Mouse (Mus musculus) kidney, embryonic 15.5 days (tissue): ENCODE data around the gene Rnf41. TPM values are rescaled to one million over a fixed set of nuclear protein-coding genes. Genes with fewer than 3 reads are reported as not detected.
A peak's percentile ranks its signal among the peaks of the same experiment; 100 is the strongest.

Experiments used
- ATAC-seq: fragments of 200-750 bp; cut with Nextera tagmentation; replicated peaks from 2 replicates; pipeline ENCODE4 v1.8.0; 2017; ENCODE audit warnings: moderate TSS enrichment; ENCODE audit not compliant: low FRiP score
- H3K27ac ChIP-seq: fragments of 300-500 bp; sonication (generic); 2 replicates; pipeline ENCODE4 v1.5.1; 2015; ENCODE audit warnings: mild to moderate bottlenecking, inconsistent platforms
- H3K27me3 ChIP-seq: fragments of 300-500 bp; sonication (generic); 2 replicates; pipeline ENCODE4 v1.6.1; 2015; ENCODE audit warnings: inconsistent platforms
- H3K36me3 ChIP-seq: fragments of 300-500 bp; sonication (generic); 2 replicates; pipeline ENCODE4 v1.6.1; 2015; ENCODE audit warnings: inconsistent platforms
- H3K4me1 ChIP-seq: fragments of 300-500 bp; sonication (generic); 2 replicates; pipeline ENCODE4 v1.6.1; 2015; ENCODE audit warnings: inconsistent platforms
- H3K4me2 ChIP-seq: fragments of 300-500 bp; sonication (generic); 2 replicates; pipeline ENCODE4 v1.6.1; 2015; ENCODE audit warnings: moderate library complexity, mild to moderate bottlenecking, inconsistent platforms
- H3K4me3 ChIP-seq: fragments of 300-500 bp; sonication (generic); replicated peaks from 2 replicates; pipeline ENCODE4 v1.5.1; 2015; ENCODE audit warnings: mild to moderate bottlenecking, inconsistent platforms
- H3K9ac ChIP-seq: fragments of 300-500 bp; sonication (generic); 2 replicates; pipeline ENCODE4 v1.6.1; 2015; ENCODE audit warnings: mild to moderate bottlenecking, inconsistent platforms
- H3K9me3 ChIP-seq: fragments of 300-500 bp; sonication (generic); replicated peaks from 2 replicates; pipeline ENCODE4 v1.6.1; 2016; ENCODE audit warnings: inconsistent platforms
- whole genome bisulfite sequencing: fragments of 180-500 bp; shearing (Covaris S2); methylation state at CpG from one replicate; pipeline ENCODE4 v1.1.7; 2015; ENCODE audit warnings: mixed read lengths; 5-methylcytosine and 5-hydroxymethylcytosine counted together
- polyA plus RNA-seq: library from polyadenylated mRNA; unstranded; fragments of >200 nt; fragmentation: Nextera tagmentation; extraction: Ambion mirVana; gene quantifications from 2 replicates; pipeline ENCODE4 v1.2.1, GENCODE M21; 2015

The Rnf41 gene
- polyA plus RNA-seq, 1 experiment from 2014 or later, result 45.1 TPM

- peak overlapping the region; percentile 78 for H3K9ac ChIP-seq
- H3K27me3 ChIP-seq, result no peaks in the 10 kb centered on the region
- peaks cover 39% of the 10 kb centered on the region for H3K36me3 ChIP-seq
- H3K4me3 ChIP-seq, result peak overlapping the region; percentile 67
- no peaks in the 10 kb centered on the region for H3K9me3 ChIP-seq
- no peak for ATAC-seq
- peak overlapping the region; percentile 97 for H3K27ac ChIP-seq
- WGBS, result 14% methylated on average over 4 of the region's 4 CpGs
- peaks cover 57% of the 10 kb centered on the region for H3K4me1 ChIP-seq
- peak overlapping the region; percentile 92 for H3K4me2 ChIP-seq
Measured at GRCm38 (mm10) chr10:128410560-128410845, 954 bp upstream of the Rnf41 start.

- ATAC-seq, result no peak
- WGBS, result under 1% methylated on average over 14 of the region's 14 CpGs
- no peaks in the 10 kb centered on the region for H3K9me3 ChIP-seq
- peak overlapping the region; percentile 67 for H3K4me3 ChIP-seq
- peaks cover 43% of the 10 kb centered on the region for H3K36me3 ChIP-seq
- H3K9ac ChIP-seq, result peak overlapping the region; percentile 78
- H3K4me1 ChIP-seq, result peaks cover 57% of the 10 kb centered on the region
- H3K27me3 ChIP-seq, result no peaks in the 10 kb centered on the region
- peak overlapping the region; percentile 97 for H3K27ac ChIP-seq
- H3K4me2 ChIP-seq, result peak overlapping the region; percentile 92
Measured at GRCm38 (mm10) chr10:128412055-128412381, 561 bp downstream of the Rnf41 start.

- Histone ChIP-seq H3K9ac (peak overlapping the region; percentile 78), H3K4me1 (peaks cover 57% of the 10 kb centered on the region), H3K36me3 (peaks cover 48% of the 10 kb centered on the region), H3K27me3 (no peaks in the 10 kb centered on the region), H3K4me3 (peak overlapping the region; percentile 67), H3K4me2 (peak overlapping the region; percentile 92), H3K27ac (peak overlapping the region; percentile 97), H3K9me3 (no peaks in the 10 kb centered on the region)
- no peak for ATAC-seq
- WGBS, result 42% methylated on average over 1 of the region's 1 CpGs
Measured at GRCm38 (mm10) chr10:128412558-128412957, 1.1 kb downstream of the Rnf41 start.

GRCm38 (mm10) chr10:128413076-128413475 is 1.6 kb downstream of the Rnf41 start:
- H3K9ac ChIP-seq, result peak overlapping the region; percentile 78; the same call in 1 of the 2 replicates
- no peak for ATAC-seq
- no peaks in the 10 kb centered on the region for H3K9me3 ChIP-seq
- peak overlapping the region; percentile 92 for H3K4me2 ChIP-seq
- peaks cover 49% of the 10 kb centered on the region for H3K36me3 ChIP-seq
- no peak overlapping the region for H3K27ac ChIP-seq
- peaks cover 55% of the 10 kb centered on the region for H3K4me1 ChIP-seq
- peak overlapping the region; percentile 67 for H3K4me3 ChIP-seq
- H3K27me3 ChIP-seq, result no peaks in the 10 kb centered on the region
- 53% methylated on average over 1 of the region's 1 CpGs for WGBS

- no peak for ATAC-seq
- H3K27me3 ChIP-seq, result no peaks in the 10 kb centered on the region
- peaks cover 43% of the 10 kb centered on the region for H3K4me1 ChIP-seq
- no peak overlapping the region for H3K9ac ChIP-seq
- H3K4me3 ChIP-seq, result no peak overlapping the region
- peaks cover 63% of the 10 kb centered on the region for H3K36me3 ChIP-seq
- no peak overlapping the region for H3K4me2 ChIP-seq
- no peak overlapping the region for H3K27ac ChIP-seq
- 88% methylated on average over 5 of the region's 5 CpGs for WGBS
- no peaks in the 10 kb centered on the region for H3K9me3 ChIP-seq
Measured at GRCm38 (mm10) chr10:128414848-128415247, 3.4 kb downstream of the Rnf41 start.

GRCm38 (mm10) chr10:128422426-128422825 is 11.0 kb downstream of the Rnf41 start:
- no peak overlapping the region for H3K27ac ChIP-seq
- no peaks in the 10 kb centered on the region for H3K27me3 ChIP-seq
- peaks cover 86% of the 10 kb centered on the region for H3K36me3 ChIP-seq
- H3K4me2 ChIP-seq, result no peak overlapping the region
- peaks cover 12% of the 10 kb centered on the region; the same call in 1 of the 2 replicates for H3K4me1 ChIP-seq
- no peak for ATAC-seq
- no peaks in the 10 kb centered on the region for H3K9me3 ChIP-seq
- no peak overlapping the region for H3K9ac ChIP-seq
- H3K4me3 ChIP-seq, result no peak overlapping the region
- 71% methylated on average over 5 of the region's 5 CpGs for WGBS

GRCm38 (mm10) chr10:128424604-128425003 is 13.1 kb downstream of the Rnf41 start:
- WGBS, result 10% methylated on average over 7 of the region's 7 CpGs
- no peaks in the 10 kb centered on the region for H3K9me3 ChIP-seq
- H3K27ac ChIP-seq, result peak overlapping the region; percentile 77
- H3K27me3 ChIP-seq, result no peaks in the 10 kb centered on the region
- H3K36me3 ChIP-seq, result peaks cover 83% of the 10 kb centered on the region
- peak; percentile 78 for ATAC-seq
- no peak overlapping the region for H3K9ac ChIP-seq
- H3K4me3 ChIP-seq, result no peak overlapping the region
- H3K4me2 ChIP-seq, result peak overlapping the region; percentile 18; the same call in 1 of the 2 replicates
- peaks cover 12% of the 10 kb centered on the region; the same call in 1 of the 2 replicates for H3K4me1 ChIP-seq

- H3K36me3 ChIP-seq, result peaks cover 83% of the 10 kb centered on the region
- no peak overlapping the region for H3K4me3 ChIP-seq
Measured at GRCm38 (mm10) chr10:128425260-128425659, 13.8 kb downstream of the Rnf41 start.

GRCm38 (mm10) chr10:128429052-128429451 is 17.6 kb downstream of the Rnf41 start:
- H3K4me3 ChIP-seq, result no peak overlapping the region
- peaks cover 12% of the 10 kb centered on the region; the same call in 1 of the 2 replicates for H3K4me1 ChIP-seq
- H3K4me2 ChIP-seq, result no peak overlapping the region
- H3K27me3 ChIP-seq, result no peaks in the 10 kb centered on the region
- peaks cover 73% of the 10 kb centered on the region for H3K36me3 ChIP-seq
- H3K9me3 ChIP-seq, result no peaks in the 10 kb centered on the region
- ATAC-seq, result no peak
- no peak overlapping the region for H3K9ac ChIP-seq
- no peak overlapping the region for H3K27ac ChIP-seq
- WGBS, result 81% methylated on average over 5 of the region's 5 CpGs

More at GRCm38 (mm10) chr10:128425260-128425659, 13.8 kb downstream of the Rnf41 start:
- WGBS, result 71% methylated on average over 3 of the region's 3 CpGs
- ATAC-seq, result no peak
- peaks cover 12% of the 10 kb centered on the region; the same call in 1 of the 2 replicates for H3K4me1 ChIP-seq
- H3K9me3 ChIP-seq, result no peaks in the 10 kb centered on the region
- peak overlapping the region; percentile 77 for H3K27ac ChIP-seq
- no peak overlapping the region for H3K9ac ChIP-seq
- H3K4me2 ChIP-seq, result no peak overlapping the region
- H3K27me3 ChIP-seq, result no peaks in the 10 kb centered on the region

GRCm38 (mm10) chr10:128429454-128429853 is 18.0 kb downstream of the Rnf41 start:
- Histone ChIP-seq H3K27me3 (no peaks in the 10 kb centered on the region), H3K4me3 (no peak overlapping the region), H3K9ac (no peak overlapping the region), H3K27ac (no peak overlapping the region), H3K4me2 (no peak overlapping the region), H3K36me3 (peaks cover 76% of the 10 kb centered on the region), H3K9me3 (no peaks in the 10 kb centered on the region), H3K4me1 (peaks cover 12% of the 10 kb centered on the region)
- WGBS, result 81% methylated on average over 4 of the region's 4 CpGs
- no peak for ATAC-seq

- Histone ChIP-seq H3K9ac (no peak overlapping the region), H3K27ac (0 out of 2 replicates have a peak overlapping the region, but pooled peaks have one; percentile 41), H3K27me3 (no peaks in the 10 kb centered on the region), H3K4me3 (no peak overlapping the region), H3K4me2 (no peak overlapping the region), H3K36me3 (peaks cover 86% of the 10 kb centered on the region), H3K4me1 (peaks cover 33% of the 10 kb centered on the region), H3K9me3 (no peaks in the 10 kb centered on the region)
- 75% methylated on average over 2 of the region's 2 CpGs for WGBS
- no peak for ATAC-seq
Measured at GRCm38 (mm10) chr10:128433417-128433816, 22.0 kb downstream of the Rnf41 start.

GRCm38 (mm10) chr10:128434681-128435080 is 23.2 kb downstream of the Rnf41 start:
- Histone ChIP-seq H3K4me3 (no peak overlapping the region), H3K9ac (no peak overlapping the region), H3K36me3 (peaks cover 86% of the 10 kb centered on the region), H3K4me2 (no peak overlapping the region), H3K4me1 (peaks cover 46% of the 10 kb centered on the region), H3K9me3 (no peaks in the 10 kb centered on the region), H3K27ac (peak overlapping the region; percentile 82), H3K27me3 (no peaks in the 10 kb centered on the region)
- no peak for ATAC-seq
- 68% methylated on average over 10 of the region's 10 CpGs for WGBS

GRCm38 (mm10) chr10:128435186-128435823 is 23.8 kb downstream of the Rnf41 start:
- Histone ChIP-seq H3K9me3 (no peaks in the 10 kb centered on the region), H3K4me2 (no peak overlapping the region), H3K9ac (no peak overlapping the region), H3K4me3 (no peak overlapping the region), H3K27me3 (no peaks in the 10 kb centered on the region), H3K27ac (peak overlapping the region; percentile 82), H3K36me3 (peaks cover 85% of the 10 kb centered on the region), H3K4me1 (peaks cover 51% of the 10 kb centered on the region)
- WGBS, result 41% methylated on average over 17 of the region's 17 CpGs
- peak; percentile 85 for ATAC-seq
